Mouse (Mus musculus) ovary, adult 10 weeks (tissue): ENCODE measurements around the gene Aqp8. TPM values are rescaled to one million over a fixed set of nuclear protein-coding genes. Genes with fewer than 3 reads are reported as not detected.

Source experiments
- polyA plus RNA-seq: library from polyadenylated mRNA; stranded (reverse); fragments of 350-450 nt; fragmentation: Illumina TruSeq; extraction: RNeasy Lipid Tissue Mini Kit (QIAGEN cat#74804); gene quantifications from one replicate; pipeline ENCODE4 v1.2.3, GENCODE M21; 2014

Aqp8 gene
- polyA plus RNA-seq: 0.31 TPM

GRCm38 (mm10) chr7:123462070-123462501 is at the start of gene Aqp8:
TSS of gene Aqp8 (plus strand) at chr7:123462291.

GRCm38 (mm10) chr7:123500239-123501219 is 38.4 kb downstream of the Aqp8 start, which contains the start of gene Zkscan2:
TSS of gene Zkscan2 (minus strand) at chr7:123500449.

Other genes starting within 250 kb of the Aqp8 start
- gene Slc5a11, start 247.5 kb upstream of the Aqp8 start, polyA plus RNA-seq: not detected
- gene Lcmt1, start 92.5 kb upstream of the Aqp8 start, polyA plus RNA-seq: 65.4 TPM
- gene Arhgap17, start 92.4 kb upstream of the Aqp8 start, polyA plus RNA-seq: 31.8 TPM
- gene Zkscan2, start 38.2 kb downstream of the Aqp8 start, polyA plus RNA-seq: 2.6 TPM